Mouse (Mus musculus): Measurements from ENCODE around the gene Lrguk.

Lrguk gene

DNA sequence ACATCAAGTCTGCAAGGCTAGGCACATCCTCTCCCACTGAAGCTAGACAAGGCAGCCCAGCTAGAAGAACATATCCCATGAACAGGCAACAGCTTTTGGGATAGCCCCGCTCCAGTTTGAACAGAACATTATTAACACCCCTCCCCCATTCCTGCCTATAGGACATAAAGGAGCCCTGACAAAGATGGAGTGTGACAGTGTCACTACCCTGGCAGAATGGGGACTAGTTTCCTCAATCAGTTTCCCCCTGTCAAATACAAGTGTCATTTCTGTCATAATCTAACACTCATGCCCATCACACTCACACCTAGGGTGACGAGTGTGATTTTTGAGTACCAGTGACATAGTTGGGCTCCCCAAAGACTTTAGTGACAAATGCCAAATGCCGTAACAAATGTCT, 118.8 kb downstream of the Lrguk start:
- no peak for DNase-seq (ENCODE audit: low spot score)

DNA sequence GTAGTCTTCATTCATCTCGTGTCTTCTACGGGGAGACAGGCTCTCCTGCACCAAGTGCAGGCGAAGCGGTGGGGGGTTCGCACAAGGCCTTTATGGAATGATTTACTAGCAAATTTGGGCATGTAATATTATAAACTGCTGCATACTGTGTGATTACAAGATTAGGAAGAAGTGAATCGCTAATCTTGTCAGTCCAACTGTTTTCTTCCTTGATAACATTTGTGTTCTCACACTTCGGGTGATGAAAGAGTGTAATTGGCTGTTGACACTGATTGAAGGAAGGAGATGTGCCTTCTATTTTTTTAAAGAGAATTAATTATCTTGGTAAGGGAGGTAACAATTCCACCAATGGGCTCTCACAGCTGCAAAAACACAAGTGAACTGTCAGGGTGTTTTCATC, 119.4 kb downstream of the Lrguk start:
- DNase-seq (ENCODE audit: low spot score), result no peak

DNA sequence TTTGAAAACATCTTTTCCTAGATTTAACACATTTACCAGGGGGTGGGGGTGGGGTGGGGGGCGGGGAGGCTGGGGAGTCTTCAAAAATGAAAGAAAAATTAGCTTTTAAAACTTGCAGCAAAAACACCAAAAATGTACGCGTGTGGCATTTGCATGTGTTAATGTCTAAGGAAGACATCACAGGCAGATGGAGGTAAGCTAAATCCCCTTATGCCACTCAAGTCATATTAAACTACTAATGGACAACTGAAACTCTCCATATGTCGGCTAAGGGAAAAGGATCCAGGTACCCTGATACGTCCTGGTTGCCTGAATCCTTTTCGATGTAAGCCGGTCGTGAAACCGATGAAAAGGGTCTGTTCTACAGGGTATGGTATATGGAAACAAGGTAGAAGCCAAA, 119.8 kb downstream of the Lrguk start:
- DNase-seq (ENCODE audit: low spot score), result no peak

DNA sequence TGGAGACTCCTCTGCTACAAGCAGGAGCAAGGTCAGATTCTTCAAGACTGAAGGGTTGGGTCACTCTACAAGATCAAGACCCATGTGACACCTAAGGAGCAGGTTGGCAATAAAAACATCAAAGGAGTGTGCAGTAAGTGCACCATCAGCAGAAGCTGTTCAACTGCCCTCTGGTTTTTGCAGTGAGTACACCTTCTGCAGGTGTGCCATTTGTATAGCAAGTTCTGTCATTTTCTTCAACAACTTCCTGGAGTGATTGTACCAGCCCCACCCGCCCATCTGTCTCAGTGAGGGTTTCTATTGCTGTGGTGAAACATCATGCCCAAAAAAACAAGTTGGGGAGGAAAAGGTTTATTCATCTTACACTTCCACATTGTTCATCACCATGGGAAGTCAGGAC, 120.6 kb downstream of the Lrguk start:
- DNase-seq (ENCODE audit: low spot score), result no peak

DNA sequence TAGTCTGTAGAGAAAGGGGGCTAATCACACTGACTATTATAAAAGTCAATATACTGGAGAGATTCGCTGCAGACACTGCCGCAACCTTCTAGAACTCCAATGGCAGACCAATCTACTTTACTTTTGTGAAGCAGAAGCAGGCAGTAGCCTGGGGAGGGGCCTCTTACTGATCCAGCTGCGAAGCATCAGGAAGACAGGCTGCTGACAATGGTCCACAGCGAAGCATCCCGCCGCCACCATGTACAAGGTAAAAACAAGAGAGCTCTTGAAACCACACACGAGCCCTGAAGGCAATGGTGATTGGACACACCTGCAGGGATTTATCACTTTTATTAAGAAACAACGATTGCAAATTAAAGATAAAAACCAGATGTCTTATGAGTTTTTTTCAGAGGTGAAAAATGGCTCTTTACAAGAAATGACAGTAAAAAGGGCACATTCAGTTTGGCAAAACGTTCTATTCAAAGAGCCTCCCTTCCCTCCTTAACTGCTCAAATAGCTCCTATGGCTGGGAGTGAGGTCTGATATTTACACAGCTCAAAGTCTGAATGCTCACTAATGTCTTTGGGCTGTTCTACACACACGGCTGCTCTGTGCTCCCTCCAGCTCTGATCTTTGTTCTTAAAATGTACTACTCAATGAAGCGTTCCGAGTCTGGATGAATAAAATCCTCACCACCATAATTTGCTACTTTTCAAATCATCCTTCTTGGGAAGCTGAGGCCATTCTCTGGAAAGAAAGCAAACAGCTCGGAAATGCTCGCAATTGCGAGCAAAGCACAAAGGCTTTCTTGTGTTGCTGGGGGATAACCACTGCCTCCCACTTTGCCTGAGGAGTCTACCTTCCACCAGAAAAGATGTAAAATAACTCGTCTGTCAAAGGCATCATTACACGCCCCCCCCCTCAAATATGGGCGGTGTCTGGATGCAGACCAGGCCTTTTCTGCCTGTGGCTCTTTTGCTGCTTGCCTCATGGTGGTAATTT, 124.1 kb downstream of the Lrguk start:
- no peak for DNase-seq (ENCODE audit: low spot score)

DNA sequence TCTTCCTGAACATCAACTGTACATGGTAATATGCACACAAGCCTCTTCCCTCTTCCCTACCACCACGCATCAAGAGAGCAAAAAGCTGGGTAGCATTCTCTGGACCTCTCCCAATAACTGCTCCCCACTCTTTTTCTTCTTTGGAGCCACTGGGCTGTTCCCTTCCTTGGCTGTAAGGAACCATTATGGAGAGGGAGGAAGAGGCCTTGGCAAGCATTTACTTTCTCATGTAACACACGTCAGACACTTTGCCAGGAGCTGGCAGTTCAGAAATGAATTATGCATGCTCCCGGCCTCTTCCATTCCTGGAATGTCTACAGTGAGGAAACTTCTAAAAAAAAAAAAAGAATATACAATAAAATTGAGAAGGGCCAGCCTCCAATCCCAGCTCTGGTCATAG, 125.0 kb downstream of the Lrguk start:
- DNase-seq (ENCODE audit: low spot score), result no peak

DNA sequence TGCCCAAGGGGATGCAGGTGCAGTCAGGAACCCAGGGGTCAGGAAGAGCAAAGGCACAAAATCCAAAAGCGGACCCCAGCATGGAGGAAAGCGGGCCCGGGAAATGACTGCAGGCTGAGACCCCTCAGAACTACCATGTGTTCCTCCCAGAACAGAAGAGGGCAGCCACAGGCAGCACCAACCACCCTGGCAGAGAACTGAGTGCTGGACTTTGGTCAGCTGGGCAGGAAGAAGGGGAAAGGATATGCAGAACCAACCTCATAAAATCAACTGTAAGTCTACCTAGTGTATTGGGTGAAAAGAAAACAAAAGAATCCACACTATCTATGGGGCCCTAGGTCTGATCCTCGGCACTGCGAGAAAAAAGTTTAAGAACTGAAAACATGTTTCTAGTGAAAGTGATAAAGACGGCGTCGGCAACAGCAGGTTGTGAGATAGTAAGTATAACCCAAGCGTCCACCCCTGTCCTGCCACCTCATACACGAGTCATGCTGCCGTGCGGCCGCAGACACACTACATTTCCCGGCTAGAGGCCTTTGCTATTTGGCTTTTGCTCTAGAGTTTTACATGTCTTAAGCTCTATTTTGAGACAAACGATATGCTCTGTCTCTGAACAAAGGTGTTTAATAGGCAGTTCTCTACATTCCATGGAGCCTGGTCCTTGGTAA, 126.0 kb downstream of the Lrguk start:
- no peak for DNase-seq (ENCODE audit: low spot score)

DNA sequence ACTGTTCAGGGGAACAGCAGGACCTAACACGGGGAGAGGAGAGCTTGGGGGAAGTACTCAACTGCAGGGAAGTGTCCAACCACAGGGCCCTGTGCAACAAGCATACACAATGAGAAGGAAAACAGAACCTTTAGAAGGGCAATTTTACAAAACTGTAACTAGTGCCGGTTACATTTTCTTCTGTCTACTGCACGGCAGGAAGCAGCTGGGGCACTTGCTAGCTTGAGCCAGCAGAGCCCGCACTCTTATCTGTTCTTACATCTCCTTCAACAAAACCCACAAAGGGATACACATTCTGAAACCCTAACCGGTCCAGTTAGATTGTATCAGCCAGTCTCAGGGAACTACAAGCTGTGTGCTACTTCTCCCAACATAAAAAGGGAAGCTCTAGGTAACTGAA, 126.8 kb downstream of the Lrguk start:
- no peak for DNase-seq (ENCODE audit: low spot score)

DNA sequence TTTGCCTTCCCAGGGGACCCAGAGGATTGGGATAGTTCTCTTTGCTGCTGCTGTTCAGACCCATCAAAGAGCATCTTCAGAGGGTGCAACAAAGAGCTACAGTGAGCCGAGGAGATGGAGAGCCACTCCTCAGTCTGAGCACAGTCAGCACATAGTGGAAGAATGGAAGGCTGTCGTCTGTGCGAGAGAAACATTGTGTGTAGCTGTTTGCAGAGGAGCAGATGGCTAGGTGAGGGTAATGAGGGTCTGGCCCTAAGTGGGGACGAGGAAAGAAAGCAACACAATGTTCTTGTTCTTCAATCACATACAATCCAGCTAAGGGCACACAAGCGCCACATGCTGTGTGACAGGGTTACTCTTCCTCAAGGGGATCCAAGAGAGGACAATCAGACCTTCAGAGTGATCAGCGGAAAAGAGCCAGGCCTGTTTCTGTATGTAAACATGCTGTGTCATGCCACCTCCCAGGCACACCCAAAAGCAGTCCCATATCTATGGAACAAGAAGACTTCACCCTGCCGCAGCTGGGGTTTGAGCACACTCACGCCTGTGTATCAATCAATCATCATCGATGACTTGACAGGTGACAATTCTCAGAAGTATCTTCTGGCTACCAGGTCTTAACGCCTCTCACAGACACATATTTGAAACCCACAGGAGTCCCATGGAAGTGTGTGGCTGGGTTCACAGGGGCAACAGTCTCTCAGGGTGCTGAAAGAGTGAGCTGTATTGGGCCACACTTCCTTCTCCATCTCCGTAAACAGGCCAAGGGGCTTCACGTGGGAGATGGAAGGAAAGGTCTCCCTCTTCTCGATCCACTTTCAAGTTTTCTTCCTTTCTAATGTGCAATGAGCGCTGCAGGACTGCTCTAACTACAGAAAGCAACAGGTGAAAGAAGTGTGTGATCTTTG, 127.8 kb downstream of the Lrguk start:
- DNase-seq (ENCODE audit: low spot score), result no peak

DNA sequence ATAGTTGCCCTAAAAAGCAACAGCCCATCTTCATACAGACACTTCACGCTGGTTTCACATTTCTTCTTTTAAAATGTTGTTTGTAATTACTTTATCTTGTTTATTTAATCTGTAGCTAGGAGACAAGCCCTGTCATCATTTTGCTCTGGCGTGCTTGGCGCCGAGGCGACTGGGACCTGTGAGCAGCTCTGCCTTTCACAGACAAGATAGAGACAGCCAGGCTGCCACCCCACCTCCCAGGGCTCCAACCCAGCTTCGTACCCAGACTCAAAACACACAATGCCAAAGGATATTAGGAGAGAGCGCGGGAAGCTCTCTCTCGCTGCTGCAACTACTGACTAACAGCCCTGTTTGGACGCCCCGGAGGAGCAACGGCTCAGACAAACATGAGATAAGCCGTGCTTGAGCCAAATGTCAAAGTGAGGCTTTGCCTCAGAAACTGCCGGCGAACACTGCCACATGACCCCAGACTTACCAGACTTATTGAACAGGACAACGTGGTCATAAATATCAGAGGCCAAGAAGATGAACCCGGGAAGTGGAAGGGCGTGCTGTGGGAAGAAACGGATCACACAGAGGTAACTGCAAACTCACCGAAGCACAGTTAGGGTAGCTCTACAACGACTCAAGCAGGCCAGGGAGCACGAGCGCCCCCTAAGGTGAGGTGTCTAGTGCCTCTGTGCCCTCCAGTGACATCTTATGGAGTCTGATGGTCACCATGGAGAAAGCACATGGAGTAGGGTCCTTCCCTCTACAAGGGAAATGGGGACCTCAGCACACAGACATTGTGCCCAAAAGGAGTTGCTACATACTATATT, 131.0 kb downstream of the Lrguk start:
- DNase-seq (ENCODE audit: low spot score), result no peak

DNA sequence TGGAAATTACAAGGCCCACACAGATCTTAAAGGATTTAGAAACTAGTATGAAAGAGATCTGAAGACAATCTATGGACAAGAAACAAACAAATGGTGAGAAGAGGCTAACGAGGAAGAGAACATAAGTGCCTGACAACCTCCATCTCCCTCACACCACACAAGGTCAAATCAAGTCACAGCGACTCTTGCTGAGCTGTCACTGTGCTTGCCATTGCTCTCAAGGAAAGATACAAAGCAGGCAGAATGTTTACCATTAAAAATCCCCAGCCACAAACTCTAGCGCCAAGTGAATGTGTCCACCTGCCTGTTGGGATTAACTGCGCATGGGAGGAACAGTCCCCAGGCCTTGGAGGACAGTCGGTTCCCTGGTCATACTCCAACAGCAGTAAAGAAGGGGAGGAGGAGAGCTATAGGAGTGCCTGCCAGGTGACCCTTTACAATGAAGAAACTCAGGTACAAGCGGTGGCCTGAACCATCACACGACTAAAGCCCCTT, 131.6 kb downstream of the Lrguk start:
- no peak for DNase-seq (ENCODE audit: low spot score)

DNA sequence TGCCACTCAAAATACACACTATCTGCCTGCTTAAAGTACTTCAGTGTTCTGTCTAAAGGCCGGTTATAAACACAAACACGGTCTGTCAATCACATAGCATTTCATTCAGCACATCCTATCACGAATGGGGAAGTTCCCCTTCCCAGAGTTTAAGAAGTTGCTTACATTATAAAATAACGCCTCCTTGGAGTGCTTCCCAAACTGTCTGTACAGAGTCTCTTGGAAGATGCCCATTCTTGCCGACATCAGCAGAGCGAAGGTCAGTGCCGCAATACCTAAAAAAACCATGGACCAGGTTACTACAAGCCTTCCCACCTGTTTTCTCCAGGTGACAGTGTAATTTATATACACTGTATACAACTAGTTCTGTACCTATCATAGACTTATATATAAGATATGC, 132.3 kb downstream of the Lrguk start:
- DNase-seq (ENCODE audit: low spot score), result no peak

DNA sequence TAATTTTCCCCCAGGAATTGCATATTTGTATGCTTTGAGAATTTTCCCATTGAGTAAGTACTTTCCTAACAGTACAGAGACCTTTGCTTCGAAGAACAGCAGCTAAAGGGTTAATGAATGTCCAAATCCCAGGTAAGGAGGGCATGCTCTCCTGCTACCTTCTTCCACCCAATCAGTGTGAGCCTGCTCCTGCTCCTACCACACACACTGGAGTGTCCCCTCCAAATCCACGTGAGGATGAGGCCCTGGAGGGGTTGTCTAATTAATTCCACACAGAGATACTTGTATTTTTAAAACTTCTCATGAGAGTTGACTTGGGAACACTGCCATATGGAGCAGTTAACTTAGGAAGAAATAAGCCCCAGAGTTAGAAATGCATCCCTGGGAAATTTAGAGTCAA, 133.4 kb downstream of the Lrguk start:
- no peak for DNase-seq (ENCODE audit: low spot score)

DNA sequence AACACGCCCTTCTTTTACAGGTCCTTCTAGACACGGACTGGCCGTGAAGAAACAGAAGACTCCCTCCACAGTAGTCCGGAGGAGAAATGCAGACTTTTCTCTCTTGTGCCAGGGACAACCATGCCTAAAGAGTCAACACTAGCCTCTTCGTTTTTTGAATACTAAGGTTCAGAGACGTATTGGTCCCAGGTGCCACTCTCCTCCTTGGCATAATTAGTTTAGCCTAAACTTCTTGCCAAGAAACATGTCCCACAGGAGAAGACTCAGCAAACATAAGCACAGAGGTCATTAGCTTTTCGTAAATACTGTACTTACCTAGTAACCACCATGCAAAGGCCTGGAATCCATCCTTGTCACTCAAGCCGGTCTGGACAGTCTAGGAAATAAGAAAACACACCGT, 133.8 kb downstream of the Lrguk start:
- no peak for DNase-seq (ENCODE audit: low spot score)

DNA sequence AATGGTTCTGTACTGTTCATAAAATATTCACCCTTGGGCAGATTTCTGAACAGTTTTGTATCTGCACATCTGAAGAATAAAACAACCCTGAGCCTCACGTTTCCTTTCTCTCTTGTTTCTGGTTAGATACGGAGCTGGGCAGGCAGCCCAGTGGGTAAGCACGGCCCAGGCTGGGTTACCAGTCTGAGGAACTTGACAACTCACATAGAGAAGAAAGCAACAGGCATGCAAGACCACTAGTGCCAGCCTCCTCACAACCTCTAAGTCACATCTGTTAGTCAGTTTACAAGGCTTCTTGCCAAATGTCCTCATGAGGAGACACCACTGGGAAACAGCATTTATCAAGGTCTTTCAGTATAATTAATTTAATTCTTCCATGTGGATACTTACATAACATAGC, 139.6 kb downstream of the Lrguk start:
- DNase-seq (ENCODE audit: low spot score), result no peak

DNA sequence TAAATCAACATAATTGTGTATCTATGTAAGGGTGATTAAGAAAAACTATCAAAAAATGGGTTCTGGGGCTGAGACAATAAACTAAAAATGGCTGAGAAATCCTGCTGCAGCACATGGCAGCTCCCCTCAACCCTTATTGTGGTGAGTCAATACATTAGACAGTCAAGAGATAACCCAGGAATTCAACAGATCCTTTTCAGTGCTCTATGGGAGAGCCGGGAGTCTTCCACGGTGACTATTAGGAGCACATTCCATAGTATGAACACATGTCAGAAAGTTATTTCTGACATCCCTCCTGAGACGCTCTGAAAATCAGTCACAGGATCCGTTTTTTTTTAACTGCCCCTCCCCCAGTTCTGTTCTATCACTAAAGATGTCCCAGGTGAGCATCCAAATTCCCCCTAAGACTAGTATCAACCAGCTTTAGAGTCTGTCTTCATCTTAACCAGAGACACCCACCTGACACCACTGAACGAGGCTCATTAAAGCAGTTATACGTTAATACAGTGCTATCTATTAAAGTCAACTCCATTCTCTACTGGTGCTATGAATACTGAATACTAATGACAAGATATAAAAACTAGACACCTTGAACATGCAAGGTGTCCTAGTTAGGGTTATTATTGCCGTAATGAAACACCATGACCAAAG, 141.7 kb downstream of the Lrguk start:
- DNase-seq (ENCODE audit: low spot score), result no peak

DNA sequence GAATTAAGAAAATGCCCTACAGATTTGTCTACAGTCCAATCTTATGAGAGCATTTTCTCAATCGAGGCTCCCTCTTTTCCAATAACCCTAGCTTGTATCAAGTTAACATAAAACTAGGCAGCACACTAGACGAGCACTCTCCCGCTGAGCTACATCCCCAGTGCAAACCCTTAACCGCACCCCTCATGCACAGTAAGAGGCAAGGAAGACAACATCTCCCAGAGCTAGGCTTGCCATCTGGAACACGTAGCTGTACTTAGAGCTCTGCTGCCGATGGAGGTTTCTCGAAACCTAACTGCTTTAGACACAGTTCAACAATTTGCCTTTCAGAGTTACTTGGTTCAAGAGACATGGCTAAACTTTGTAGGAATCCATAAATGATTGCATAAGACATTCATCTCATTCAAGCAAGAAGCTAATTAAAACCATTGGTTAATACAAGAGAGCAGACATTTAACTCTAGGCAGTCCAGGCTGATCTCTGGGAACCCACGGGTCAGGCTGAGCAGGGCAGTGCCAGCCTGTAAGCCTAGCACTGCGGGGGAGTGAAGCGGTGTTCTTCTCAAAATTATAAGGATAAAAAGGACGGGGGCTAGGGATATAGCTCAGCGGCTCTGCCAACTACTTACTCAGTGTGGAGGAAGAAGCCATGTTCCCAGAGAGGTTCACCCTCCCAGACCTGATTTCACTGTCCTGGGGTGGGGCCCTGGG, 142.7 kb downstream of the Lrguk start:
- no peak for DNase-seq (ENCODE audit: low spot score)

DNA sequence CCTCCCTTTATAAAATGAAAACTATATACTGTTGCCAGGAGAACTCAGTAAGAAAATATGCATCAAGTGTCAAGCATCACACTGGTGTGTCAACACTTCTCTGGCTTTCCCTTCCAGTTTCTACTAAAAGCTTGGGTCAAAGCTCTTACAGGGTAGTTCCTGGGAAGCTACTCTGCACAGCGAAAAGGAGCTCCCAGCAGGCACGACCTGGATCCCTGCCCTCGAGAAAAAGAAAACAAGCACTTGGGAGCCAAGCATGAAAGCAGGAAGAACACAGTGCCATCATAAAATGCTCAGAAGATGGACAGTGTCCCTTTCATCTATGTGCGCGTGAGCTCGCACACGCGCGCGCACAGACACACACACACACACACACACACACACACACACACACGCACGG, 144.0 kb downstream of the Lrguk start:
- no peak for DNase-seq (ENCODE audit: low spot score)

DNA sequence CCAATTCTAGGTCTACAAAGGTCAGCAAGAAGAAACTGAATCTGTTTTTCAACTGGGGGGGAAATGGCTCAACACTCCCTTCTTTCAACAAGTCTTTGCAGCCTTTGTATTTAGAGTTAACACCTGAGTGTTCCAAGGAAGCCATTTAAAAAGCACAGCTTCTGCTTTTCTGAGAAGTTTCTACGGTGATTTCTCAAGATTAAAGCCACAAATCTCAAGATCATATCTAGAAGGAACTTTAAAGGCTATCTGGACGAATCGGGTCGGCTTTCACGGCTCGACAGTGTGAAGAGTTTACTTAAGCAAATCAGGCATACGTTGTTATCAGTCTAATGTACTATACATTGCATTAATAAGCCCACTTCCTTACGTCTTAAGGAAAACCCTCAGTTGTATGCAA, 145.5 kb downstream of the Lrguk start:
- DNase-seq (ENCODE audit: low spot score), result no peak

Measured in embryo, embryonic 10 days (tissue).